Mouse (Mus musculus) midbrain, embryonic 13.5 days (tissue): ENCODE measurements around the gene Tesk1. TPM values are rescaled to one million over a fixed set of nuclear protein-coding genes. Genes with fewer than 3 reads are reported as not detected.

Experiments used
- ATAC-seq: fragments of 200-750 bp; cut with Nextera tagmentation; 2 replicates; pipeline ENCODE4 v1.8.0; 2017; ENCODE audit warnings: mild to moderate bottlenecking, moderate TSS enrichment, moderate library complexity
- H3K27ac ChIP-seq: fragments of 300-500 bp; sonication (generic); 2 replicates; pipeline ENCODE4 v1.5.1; 2015; ENCODE audit warnings: inconsistent platforms, mild to moderate bottlenecking, moderate library complexity
- H3K27me3 ChIP-seq: fragments of 300-500 bp; sonication (generic); 2 replicates; pipeline ENCODE4 v1.6.1; 2015; ENCODE audit warnings: mild to moderate bottlenecking, inconsistent platforms
- H3K36me3 ChIP-seq: fragments of 300-500 bp; sonication (generic); 2 replicates; pipeline ENCODE4 v1.6.1; 2015; ENCODE audit warnings: mild to moderate bottlenecking, inconsistent platforms
- H3K4me1 ChIP-seq: fragments of 300-500 bp; sonication (generic); replicated peaks from 2 replicates; pipeline ENCODE4 v1.6.1; 2015; ENCODE audit warnings: inconsistent platforms
- H3K4me2 ChIP-seq: fragments of 300-500 bp; sonication (generic); replicated peaks from 2 replicates; pipeline ENCODE4 v1.6.1; 2015; ENCODE audit warnings: moderate library complexity, mild to moderate bottlenecking, inconsistent platforms
- H3K4me3 ChIP-seq: fragments of 300-500 bp; sonication (generic); replicated peaks from 2 replicates; pipeline ENCODE4 v1.5.1; 2015; ENCODE audit warnings: mild to moderate bottlenecking, inconsistent platforms
- H3K9ac ChIP-seq: fragments of 300-500 bp; sonication (generic); replicated peaks from 2 replicates; pipeline ENCODE4 v1.6.1; 2015; ENCODE audit warnings: mild to moderate bottlenecking, inconsistent platforms
- H3K9me3 ChIP-seq: fragments of 300-500 bp; sonication (generic); 2 replicates; pipeline ENCODE4 v1.6.1; 2016; ENCODE audit warnings: mild to moderate bottlenecking, inconsistent platforms
- WGBS: fragments of 180-500 bp; shearing (Covaris S2); methylation state at CpG from one replicate; pipeline ENCODE4 v1.1.7; 2015; 5-methylcytosine and 5-hydroxymethylcytosine counted together
- polyA plus RNA-seq: library from polyadenylated mRNA; unstranded; fragments of >200 nt; fragmentation: Nextera tagmentation; extraction: Ambion mirVana; gene quantifications from 2 replicates; pipeline ENCODE4 v1.2.1, GENCODE M21; 2015

Tesk1 gene
- polyA plus RNA-seq, 1 experiment from 2014 or later = 8.4 TPM

DNA sequence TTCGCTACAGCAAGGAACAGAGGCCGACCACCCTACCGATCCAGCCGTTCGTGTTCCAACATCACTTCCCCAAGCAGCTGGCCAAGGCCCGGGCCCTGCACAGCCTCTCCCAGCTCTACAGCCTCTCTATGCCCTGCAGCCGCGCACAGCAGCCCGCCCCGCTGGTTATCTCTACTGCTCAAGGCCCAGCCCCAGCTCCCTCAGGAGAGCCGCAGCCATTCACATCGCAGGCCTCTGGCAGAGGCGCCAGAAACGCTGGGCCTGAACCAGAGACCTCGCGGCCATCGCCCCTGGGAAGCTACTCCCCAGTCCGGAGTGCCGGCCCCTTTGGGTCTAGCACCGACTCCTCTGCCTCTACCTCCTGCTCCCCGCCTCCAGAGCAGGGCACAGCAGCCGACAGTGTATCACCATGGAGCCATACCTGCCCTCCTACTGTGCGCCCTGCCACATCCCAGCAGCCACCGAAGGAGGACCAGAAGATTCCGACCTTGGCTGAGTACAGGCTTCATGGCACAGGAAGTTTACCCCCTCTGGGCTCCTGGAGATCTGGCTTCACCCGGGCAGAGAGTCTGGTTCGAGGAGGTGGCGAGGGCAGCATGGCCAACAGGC, 20.0 kb upstream of the Tesk1 start:
- Histone ChIP-seq H3K4me3 (no peak overlapping the region), H3K9me3 (no peaks in the 10 kb centered on the region), H3K4me1 (peaks cover 20% of the 10 kb centered on the region), H3K36me3 (peaks cover 82% of the 10 kb centered on the region), H3K27me3 (peaks cover 46% of the 10 kb centered on the region), H3K4me2 (no peak overlapping the region), H3K9ac (no peak overlapping the region), H3K27ac (no peak overlapping the region)
- peak; percentile 13; the same call in 1 of the 2 replicates for ATAC-seq
- 82% methylated on average over 28 of the region's 28 CpGs for WGBS

DNA sequence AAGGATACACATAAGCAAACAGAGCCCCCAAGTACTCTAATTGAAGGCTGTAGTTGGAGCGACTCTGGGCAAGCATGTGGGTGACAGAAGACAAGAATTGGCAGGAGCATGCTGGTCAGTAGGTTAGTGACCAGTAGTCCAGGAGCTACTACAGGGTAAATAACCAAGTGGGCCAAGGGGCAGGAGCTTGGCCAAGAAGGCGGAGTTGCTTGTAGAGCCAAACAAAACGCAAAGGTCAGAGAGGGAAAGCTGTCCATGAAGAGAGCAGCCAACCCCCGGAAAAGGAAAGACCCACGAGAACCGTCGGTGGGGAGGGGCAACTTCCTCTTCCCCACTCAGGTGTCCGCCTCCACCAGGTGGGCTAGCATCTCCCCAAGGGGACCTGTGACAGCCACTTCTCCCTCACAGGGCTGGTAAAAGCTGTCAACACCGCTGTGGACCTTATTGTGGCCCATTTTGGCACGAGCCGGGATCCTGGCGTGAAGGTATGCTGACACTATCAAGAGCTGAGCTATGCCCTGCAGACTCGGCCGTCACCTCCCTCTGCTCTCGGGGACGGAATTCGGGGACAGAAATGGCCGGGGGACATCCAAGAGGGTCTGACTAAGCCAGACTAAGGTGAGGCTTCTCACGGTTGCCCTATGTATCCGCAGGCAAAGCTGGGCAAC, 18.3 kb upstream of the Tesk1 start:
- no peak for ATAC-seq
- peaks cover 55% of the 10 kb centered on the region for H3K27me3 ChIP-seq
- WGBS = 91% methylated on average over 20 of the region's 20 CpGs
- H3K36me3 ChIP-seq = peaks cover 72% of the 10 kb centered on the region
- H3K4me1 ChIP-seq = peaks cover 31% of the 10 kb centered on the region
- no peaks in the 10 kb centered on the region for H3K9me3 ChIP-seq
- no peak overlapping the region for H3K4me2 ChIP-seq
- no peak overlapping the region for H3K4me3 ChIP-seq
- H3K9ac ChIP-seq = no peak overlapping the region
- H3K27ac ChIP-seq = no peak overlapping the region

DNA sequence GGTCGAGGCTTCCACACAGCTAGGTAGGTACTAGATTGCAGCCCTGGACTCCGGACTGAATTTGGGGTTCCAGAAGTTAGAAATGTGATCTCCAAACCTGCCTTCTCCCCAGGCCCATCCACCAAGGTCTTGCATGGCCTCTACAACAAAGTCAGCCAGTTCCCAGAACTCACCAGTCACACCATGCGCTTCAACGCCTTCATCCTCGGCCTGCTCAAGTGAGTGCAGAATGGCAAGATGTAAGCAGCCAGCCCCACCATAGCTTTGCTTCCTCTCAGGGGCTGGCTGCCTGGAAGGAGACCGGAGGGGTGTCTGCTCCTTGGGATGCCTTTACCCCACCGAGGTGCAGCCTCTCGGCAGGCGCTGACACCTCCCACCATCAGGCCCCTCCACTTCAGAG, 17.7 kb upstream of the Tesk1 start:
- peaks cover 69% of the 10 kb centered on the region for H3K36me3 ChIP-seq
- no peak for ATAC-seq
- H3K4me3 ChIP-seq = no peak overlapping the region
- 84% methylated on average over 9 of the region's 9 CpGs for WGBS
- peaks cover 36% of the 10 kb centered on the region for H3K4me1 ChIP-seq
- H3K27ac ChIP-seq = no peak overlapping the region
- H3K9ac ChIP-seq = no peak overlapping the region
- H3K27me3 ChIP-seq = peaks cover 55% of the 10 kb centered on the region
- H3K4me2 ChIP-seq = no peak overlapping the region
- no peaks in the 10 kb centered on the region for H3K9me3 ChIP-seq

DNA sequence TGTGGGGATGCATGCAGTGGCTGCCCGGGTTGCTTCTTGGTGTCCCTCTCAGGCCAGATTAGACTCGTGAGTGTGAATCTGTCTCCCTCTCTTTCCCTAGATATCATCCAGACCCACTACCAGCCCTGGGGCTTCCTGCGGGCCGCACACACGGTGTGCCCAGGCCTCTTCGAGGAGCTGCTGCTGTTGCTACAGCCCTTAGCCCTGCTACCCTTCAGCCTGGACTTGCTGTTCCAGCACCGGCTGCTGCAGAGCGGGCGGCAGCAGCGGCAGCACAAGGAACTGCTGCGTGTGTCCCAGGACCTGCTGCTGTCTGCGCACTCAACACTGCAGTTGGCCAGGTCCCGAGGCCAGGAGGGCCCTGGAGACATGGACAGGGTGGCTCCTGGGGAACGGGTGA, 16.5 kb upstream of the Tesk1 start:
- no peak for ATAC-seq
- no peak overlapping the region for H3K4me2 ChIP-seq
- H3K9me3 ChIP-seq = no peaks in the 10 kb centered on the region
- H3K4me3 ChIP-seq = no peak overlapping the region
- H3K27me3 ChIP-seq = peaks cover 55% of the 10 kb centered on the region
- peaks cover 61% of the 10 kb centered on the region for H3K36me3 ChIP-seq
- WGBS = 24% methylated on average over 14 of the region's 14 CpGs
- H3K9ac ChIP-seq = peak overlapping the region; percentile 44; the same call in 1 of the 2 replicates
- H3K4me1 ChIP-seq = peaks cover 30% of the 10 kb centered on the region
- H3K27ac ChIP-seq = no peak overlapping the region

DNA sequence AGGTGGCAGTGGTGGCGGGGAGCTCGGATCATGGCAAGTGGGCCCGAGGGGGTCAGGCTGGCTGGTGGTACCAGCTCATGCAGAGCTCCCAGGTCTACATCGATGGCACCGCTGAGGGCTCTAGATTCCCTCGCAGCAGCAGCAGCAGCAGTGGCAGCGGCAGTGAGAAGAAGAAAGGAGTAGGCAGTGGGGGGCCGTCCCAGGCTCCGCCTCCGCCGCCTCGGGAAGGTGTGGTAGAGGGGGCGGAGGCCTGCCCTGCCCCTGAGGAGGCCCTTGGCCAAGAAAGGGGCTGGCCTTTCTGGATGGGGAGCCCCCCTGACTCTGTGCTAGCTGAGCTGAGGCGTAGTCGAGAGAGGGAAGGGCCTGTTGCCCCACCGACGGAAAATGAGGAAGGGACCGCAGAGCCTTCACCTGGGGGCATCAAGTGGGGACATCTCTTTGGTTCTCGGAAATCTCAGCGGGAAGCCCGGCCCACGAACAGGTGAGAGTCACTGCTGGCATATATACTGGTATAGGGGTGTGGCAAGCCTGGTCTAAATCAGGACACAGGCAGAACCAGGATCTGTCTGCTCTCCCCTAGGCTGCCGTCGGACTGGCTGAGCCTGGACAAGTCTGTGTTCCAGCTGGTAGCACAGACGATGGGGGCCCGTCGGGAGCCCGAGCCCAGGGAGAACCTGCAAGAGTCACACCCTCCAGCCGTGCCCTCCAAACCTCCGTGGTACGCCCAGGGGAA, 15.9 kb upstream of the Tesk1 start:
- Histone ChIP-seq H3K36me3 (peaks cover 61% of the 10 kb centered on the region), H3K4me1 (peaks cover 30% of the 10 kb centered on the region), H3K4me3 (no peak overlapping the region), H3K9me3 (no peaks in the 10 kb centered on the region), H3K27ac (no peak overlapping the region), H3K27me3 (peaks cover 55% of the 10 kb centered on the region), H3K9ac (peak overlapping the region; percentile 44; the same call in 1 of the 2 replicates), H3K4me2 (no peak overlapping the region)
- ATAC-seq = peak; percentile 3; the same call in 1 of the 2 replicates
- 19% methylated on average over 31 of the region's 31 CpGs for WGBS

DNA sequence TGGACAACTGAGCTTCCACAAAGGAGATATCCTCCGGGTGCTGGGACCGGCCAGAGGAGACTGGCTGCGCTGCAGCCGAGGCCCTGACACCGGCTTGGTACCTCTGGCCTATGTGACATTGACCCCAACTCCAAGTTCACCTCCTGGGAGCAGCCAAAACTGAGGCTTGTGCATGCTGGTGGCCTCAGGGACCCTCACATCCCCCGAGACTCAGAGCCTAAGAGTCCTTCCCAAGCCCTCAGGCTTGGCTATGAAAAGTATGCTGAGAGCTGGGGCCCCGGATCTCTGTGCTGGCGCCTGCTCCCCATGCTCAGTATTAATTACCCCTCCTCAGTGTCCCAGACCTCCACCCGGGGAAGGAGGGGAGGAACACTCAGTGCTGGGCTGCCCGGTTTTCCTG, 15.3 kb upstream of the Tesk1 start:
- ATAC-seq = 0 out of 2 replicates have a peak, but pooled peaks have one; percentile 13
- H3K4me3 ChIP-seq = no peak overlapping the region
- WGBS = 43% methylated on average over 10 of the region's 10 CpGs
- no peaks in the 10 kb centered on the region for H3K9me3 ChIP-seq
- no peak overlapping the region for H3K27ac ChIP-seq
- peaks cover 55% of the 10 kb centered on the region for H3K27me3 ChIP-seq
- peaks cover 30% of the 10 kb centered on the region for H3K4me1 ChIP-seq
- H3K9ac ChIP-seq = peak overlapping the region; percentile 19; the same call in 1 of the 2 replicates
- peaks cover 60% of the 10 kb centered on the region for H3K36me3 ChIP-seq
- H3K4me2 ChIP-seq = no peak overlapping the region

DNA sequence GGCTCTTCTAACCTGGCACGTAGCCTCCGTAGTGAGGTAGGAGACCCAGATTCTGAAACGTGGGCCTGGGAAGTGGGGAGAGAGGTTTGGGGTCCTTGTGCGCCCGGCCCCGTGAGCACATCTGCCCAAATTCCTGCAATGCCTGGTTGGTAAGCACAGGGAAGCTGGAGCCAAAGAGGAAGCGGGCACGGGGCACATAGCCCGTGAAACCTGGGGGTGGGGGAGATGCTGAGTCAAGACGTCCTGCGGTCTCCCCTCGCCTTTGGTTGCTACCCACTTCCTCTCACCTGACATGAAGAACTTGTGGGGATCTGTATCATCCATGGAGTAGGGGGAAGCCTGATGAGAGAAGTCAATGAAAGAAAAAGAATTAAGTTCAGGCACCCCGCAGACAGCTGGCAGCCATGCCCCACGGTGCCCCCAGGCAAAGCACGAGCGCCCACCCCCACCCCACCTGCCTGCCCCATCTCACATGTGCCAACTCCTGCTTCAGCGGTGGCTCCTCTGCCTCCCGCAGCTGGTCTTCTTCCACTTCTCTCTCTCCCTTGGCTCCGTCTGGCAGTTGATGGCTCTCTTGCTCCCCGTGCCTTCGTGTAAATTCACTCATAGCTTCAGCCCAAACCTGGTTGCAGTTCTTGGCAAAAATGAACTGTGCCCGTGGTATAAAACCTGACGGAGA, 14.1 kb upstream of the Tesk1 start:
- ATAC-seq = no peak
- Histone ChIP-seq H3K9me3 (no peaks in the 10 kb centered on the region), H3K4me2 (no peak overlapping the region), H3K27ac (no peak overlapping the region), H3K27me3 (peaks cover 50% of the 10 kb centered on the region), H3K36me3 (peaks cover 48% of the 10 kb centered on the region), H3K4me1 (peaks cover 30% of the 10 kb centered on the region), H3K9ac (no peak overlapping the region), H3K4me3 (no peak overlapping the region)
- 21% methylated on average over 23 of the region's 23 CpGs for WGBS

DNA sequence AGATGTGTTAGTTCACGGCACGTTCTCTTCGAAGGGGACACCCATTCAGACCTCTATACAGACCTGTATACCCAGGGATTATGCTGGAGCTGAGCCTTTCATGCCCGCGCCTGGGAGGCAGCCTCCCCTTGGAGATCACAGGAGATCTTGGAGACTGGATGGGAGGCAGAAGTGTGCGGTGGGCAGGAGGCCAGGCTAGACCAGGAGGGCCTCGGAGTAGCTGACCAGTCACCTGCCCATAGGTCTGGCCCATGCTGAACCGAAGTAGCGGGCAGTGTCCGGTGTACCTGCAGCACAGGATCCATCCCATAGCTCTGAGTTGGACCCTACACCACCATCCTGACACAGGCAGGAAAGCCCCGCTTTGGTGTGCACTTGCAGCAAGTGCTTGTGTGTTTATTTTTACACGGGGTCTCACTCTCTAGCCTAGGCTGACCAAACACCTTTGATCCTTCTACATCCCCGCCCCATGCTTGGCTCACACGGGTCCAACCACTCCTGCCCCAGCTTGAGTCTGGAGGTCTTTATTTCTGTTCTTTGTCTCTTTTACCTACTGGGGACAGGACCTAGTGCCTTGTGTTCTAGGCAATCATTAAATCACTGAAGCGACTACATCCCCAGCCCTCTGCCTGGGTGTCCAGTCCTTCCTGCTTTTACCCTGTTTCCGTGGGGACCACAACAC, 13.4 kb upstream of the Tesk1 start:
- H3K4me1 ChIP-seq = peaks cover 30% of the 10 kb centered on the region
- no peak overlapping the region for H3K4me3 ChIP-seq
- 0 out of 2 replicates have a peak, but pooled peaks have one; percentile 5 for ATAC-seq
- peaks cover 43% of the 10 kb centered on the region for H3K27me3 ChIP-seq
- no peak overlapping the region; the same call in 1 of the 2 replicates for H3K27ac ChIP-seq
- 18% methylated on average over 16 of the region's 16 CpGs for WGBS
- peaks cover 41% of the 10 kb centered on the region for H3K36me3 ChIP-seq
- no peaks in the 10 kb centered on the region for H3K9me3 ChIP-seq
- no peak overlapping the region for H3K4me2 ChIP-seq
- peak overlapping the region; percentile 29; the same call in 1 of the 2 replicates for H3K9ac ChIP-seq

DNA sequence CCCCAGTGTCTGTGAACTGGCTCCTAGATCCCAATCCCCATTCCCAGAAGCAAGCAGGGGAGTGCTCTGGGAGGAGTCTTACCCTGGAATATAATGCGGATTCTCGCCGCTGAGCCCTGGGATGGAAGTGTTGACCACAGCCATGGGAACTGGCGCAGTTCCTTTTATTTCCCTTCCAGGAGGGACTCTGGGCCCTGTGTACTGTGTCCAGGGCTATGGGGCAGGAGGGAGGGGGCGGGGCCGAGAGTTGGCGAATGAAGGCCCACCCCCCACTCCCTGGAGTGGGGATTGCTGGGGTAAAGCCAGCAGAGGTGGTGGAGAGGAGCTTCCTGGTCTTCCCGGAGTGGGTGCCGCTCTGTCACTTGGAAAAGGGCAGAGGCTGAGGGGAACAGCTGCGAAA, 12.8 kb upstream of the Tesk1 start, which contains the start of gene Fam166b:
Gene Fam166b (minus strand): TSS at position 189 of the 400 bp plus-strand sequence.
- peaks cover 35% of the 10 kb centered on the region for H3K36me3 ChIP-seq
- no peak within 1 kb of the TSS for H3K4me3 ChIP-seq
- peak within 1 kb of the TSS; percentile 29; the same call in 1 of the 2 replicates for H3K9ac ChIP-seq
- ATAC-seq = no peak
- no peaks in the 10 kb centered on the region for H3K9me3 ChIP-seq
- H3K27ac ChIP-seq = no peak within 1 kb of the TSS; the same call in 1 of the 2 replicates
- 7% methylated on average over 10 of the region's 10 CpGs for WGBS
- peaks cover 37% of the 10 kb centered on the region for H3K27me3 ChIP-seq
- peak within 1 kb of the TSS; percentile 22 for H3K4me2 ChIP-seq
- peaks cover 30% of the 10 kb centered on the region for H3K4me1 ChIP-seq

DNA sequence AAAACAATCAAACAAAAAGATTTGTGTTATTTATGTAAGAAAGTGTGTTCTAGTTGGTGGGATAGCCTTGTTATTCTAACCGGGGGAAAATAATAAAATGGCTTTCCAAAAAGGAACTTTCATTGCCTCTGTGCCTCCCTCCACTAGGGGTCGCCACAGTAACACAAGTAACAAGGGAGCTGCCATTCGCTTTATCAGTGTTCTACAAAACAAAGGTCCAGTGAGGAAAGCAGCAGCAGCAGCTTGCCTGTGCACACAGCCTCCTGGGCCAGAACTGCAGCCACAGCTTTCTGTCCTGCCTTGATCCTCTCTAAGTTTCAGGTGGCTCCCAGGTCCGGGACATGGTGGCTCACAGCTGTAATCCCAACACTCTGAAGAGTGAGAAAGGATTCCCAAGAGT, 10.0 kb upstream of the Tesk1 start:
- Histone ChIP-seq H3K4me1 (peaks cover 23% of the 10 kb centered on the region), H3K9ac (no peak overlapping the region), H3K4me2 (no peak overlapping the region), H3K36me3 (peaks cover 8% of the 10 kb centered on the region), H3K4me3 (no peak overlapping the region), H3K9me3 (no peaks in the 10 kb centered on the region), H3K27ac (peak overlapping the region; percentile 83), H3K27me3 (peaks cover 10% of the 10 kb centered on the region)
- under 1% methylated on average over 4 of the region's 4 CpGs for WGBS
- ATAC-seq = peak; percentile 55; the same call in 1 of the 2 replicates

DNA sequence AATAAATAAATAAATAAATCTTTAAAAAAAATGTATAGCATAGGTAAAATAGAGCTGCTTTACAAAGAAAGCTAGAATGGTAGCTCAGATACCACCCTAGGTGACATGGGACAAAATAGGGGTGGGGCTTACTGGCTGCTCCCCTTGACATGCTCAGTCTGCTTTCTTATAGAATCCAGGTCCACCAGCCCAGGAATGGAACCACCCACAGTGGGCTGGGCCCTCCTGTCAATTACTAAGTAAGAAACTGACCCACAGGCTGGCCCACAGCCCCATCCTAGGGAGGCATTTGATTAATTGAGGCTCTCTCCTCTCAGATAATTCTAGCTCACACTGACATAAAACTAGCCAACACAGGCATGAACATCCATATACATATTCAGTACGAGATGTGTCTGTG, 8.9 kb upstream of the Tesk1 start:
- ATAC-seq = no peak
- Histone ChIP-seq H3K9me3 (no peaks in the 10 kb centered on the region), H3K27me3 (no peaks in the 10 kb centered on the region), H3K4me3 (no peak overlapping the region), H3K27ac (no peak overlapping the region), H3K36me3 (no peaks in the 10 kb centered on the region), H3K9ac (no peak overlapping the region), H3K4me1 (peaks cover 13% of the 10 kb centered on the region), H3K4me2 (no peak overlapping the region)
- 76% methylated on average over 1 of the region's 1 CpGs for WGBS
